ENCODE assay signal across 8 mouse cellular contexts in the genomic region with DNA sequence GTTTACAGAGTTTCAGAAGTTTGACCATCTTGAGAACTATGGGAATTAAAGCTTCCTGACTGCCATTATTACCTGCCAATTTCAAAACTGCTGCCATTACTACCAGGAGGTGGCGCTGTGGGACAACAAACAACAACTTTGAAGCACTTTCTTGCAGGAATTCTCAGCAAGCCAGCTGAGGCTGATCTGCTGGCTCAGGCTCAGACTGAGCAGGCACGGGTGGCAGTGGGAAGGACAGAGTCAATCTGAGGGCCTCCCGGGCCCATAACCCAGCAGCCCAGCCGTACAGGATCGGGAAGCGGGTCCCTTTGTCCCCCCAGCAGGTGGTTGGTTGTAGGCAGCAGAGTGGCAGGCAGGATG. TPM values are rescaled to one million over a fixed set of nuclear protein-coding genes. Genes with fewer than 3 reads are reported as not detected.
DNase-seq lines count a peak whose midpoint lies in the region; ATAC-seq and TF ChIP-seq lines count a peak whose summit lies in the region.

No protein-coding gene starts in this region.

- peak; percentile 46 for DNase-seq in CH12.LX (ENCODE audit: extremely low read depth)
- DNase-seq in c-Kit-negative CD71-positive TER-119-positive erythroid progenitor cells, embryonic 14.5 days (ENCODE audit: low read depth, low spot score): peak; percentile 36
- peak; percentile 92 for DNase-seq in forebrain, embryonic 11.5 days (ENCODE audit: low spot score)
- peak; percentile 92 for DNase-seq in kidney, postnatal 14 days
- peak; percentile 42 for DNase-seq in liver, embryonic 13.5 days
- DNase-seq in thymus, adult 18-20 months: peak; percentile 22 to 27

- ATAC-seq in forebrain, embryonic 11.5 days (replicated peaks; ENCODE audit: low FRiP score): no peak
- no peak for ATAC-seq in heart, embryonic 14.5 days (ENCODE audit: insufficient number of reproducible peaks, insufficient read depth, low FRiP score, low read depth)
- ATAC-seq in liver, embryonic 13.5 days (ENCODE audit: low read depth): no peak
- ATAC-seq in neural tube, embryonic 15.5 days (ENCODE audit: low FRiP score): peak; percentile 76; the same call in 1 of the 2 replicates

- in situ Hi-C loops in CH12.LX (cut with MboI; ENCODE audit: low pct_ligation_motif_present, low pct_unique_long_range_greater_than_20kb, low sequenced_read_pairs): no loop called here

- H3K79me2 ChIP-seq in CH12.LX (replicated peaks; ENCODE audit: control insufficient read depth, extremely low read depth, insufficient read depth, poor library complexity, severe bottlenecking): no peaks in the 10 kb centered on the region

- H3K4me3 ChIP-seq in CH12.LX (replicated peaks in 1 of 3; ENCODE audit: low read depth in 2 of 3, low read length in 2 of 3, poor library complexity in 1 of 3): no peak overlapping the region
- H3K4me3 ChIP-seq in forebrain, embryonic 11.5 days (ENCODE audit: low read depth, low read length): no peak overlapping the region
- peak overlapping the region; percentile 16 to 38 for H3K4me3 ChIP-seq in heart, embryonic 14.5 days (ENCODE audit: control insufficient read depth in 1 of 2, insufficient read depth in 1 of 2, low read depth in 1 of 2, low read length in 2 of 2)
- no peak overlapping the region for H3K4me3 ChIP-seq in liver, embryonic 13.5 days (replicated peaks)
- peak overlapping the region; percentile 28; the same call in 1 of the 2 replicates for H3K4me3 ChIP-seq in neural tube, embryonic 15.5 days (replicated peaks)

- no peak for TF ChIP-seq EP300 in CH12.LX (IDR thresholded peaks at IDR 0.05; ENCODE audit: low read length)

- peak; percentile 76 for TF ChIP-seq RAD21 in CH12.LX (IDR thresholded peaks at IDR 0.05; ENCODE audit: low read depth, low read length)

- WGBS in forebrain, embryonic 11.5 days: 2% methylated on average over 6 of the region's 6 CpGs
- WGBS in heart, embryonic 14.5 days: 7% methylated on average over 6 of the region's 6 CpGs
- WGBS in liver, embryonic 13.5 days (ENCODE audit: insufficient replicate concordance): 10% methylated on average over 6 of the region's 6 CpGs
- 8% methylated on average over 6 of the region's 6 CpGs for WGBS in neural tube, embryonic 15.5 days

- H3K27me3 ChIP-seq in CH12.LX (replicated peaks): peaks cover 81% of the 10 kb centered on the region
- H3K27me3 ChIP-seq in forebrain, embryonic 11.5 days (ENCODE audit: control insufficient read depth, insufficient read depth, low read length): peaks cover 3% of the 10 kb centered on the region; the same call in 1 of the 2 replicates
- H3K27me3 ChIP-seq in heart, embryonic 14.5 days (ENCODE audit: control insufficient read depth, insufficient read depth, low read length): no peaks in the 10 kb centered on the region; the same call in 1 of the 2 replicates
- H3K27me3 ChIP-seq in liver, embryonic 13.5 days: peaks cover 18% of the 10 kb centered on the region
- peaks cover 12% of the 10 kb centered on the region for H3K27me3 ChIP-seq in neural tube, embryonic 15.5 days (replicated peaks)

- dilution Hi-C loops in CH12.LX (cut with MboI; ENCODE audit: extremely low pct_ligation_motif_present, extremely low pct_unique_long_range_greater_than_20kb, low sequenced_read_pairs): no loop called here

- H3K9me3 ChIP-seq in CH12.LX (replicated peaks; ENCODE audit: low read length): peaks cover 7% of the 10 kb centered on the region
- H3K9me3 ChIP-seq in forebrain, embryonic 11.5 days (ENCODE audit: control insufficient read depth, low read length): no peaks in the 10 kb centered on the region
- H3K9me3 ChIP-seq in heart, embryonic 14.5 days (ENCODE audit: control insufficient read depth, low read length): 0 out of 2 replicates have a peak, but pooled peaks cover 2% of the 10 kb centered on the region
- H3K9me3 ChIP-seq in liver, embryonic 13.5 days (replicated peaks): no peaks in the 10 kb centered on the region
- H3K9me3 ChIP-seq in neural tube, embryonic 15.5 days (replicated peaks): no peaks in the 10 kb centered on the region

- no peaks in the 10 kb centered on the region for H3K36me3 ChIP-seq in CH12.LX (replicated peaks in 1 of 2; ENCODE audit: control insufficient read depth in 1 of 2, insufficient read depth in 1 of 2, low read length in 1 of 2)
- H3K36me3 ChIP-seq in forebrain, embryonic 11.5 days (ENCODE audit: control insufficient read depth, insufficient read depth, low read length): no peaks in the 10 kb centered on the region
- H3K36me3 ChIP-seq in heart, embryonic 14.5 days (ENCODE audit: control insufficient read depth, insufficient read depth, low read length): no peaks in the 10 kb centered on the region
- no peaks in the 10 kb centered on the region for H3K36me3 ChIP-seq in liver, embryonic 13.5 days
- H3K36me3 ChIP-seq in neural tube, embryonic 15.5 days: no peaks in the 10 kb centered on the region

- H3K9ac ChIP-seq in CH12.LX (ENCODE audit: insufficient read depth, low read depth): no peak overlapping the region
- H3K9ac ChIP-seq in forebrain, embryonic 11.5 days (ENCODE audit: low read length): no peak overlapping the region
- H3K9ac ChIP-seq in heart, embryonic 14.5 days (ENCODE audit: low read length): peak overlapping the region; percentile 65
- no peak overlapping the region for H3K9ac ChIP-seq in liver, embryonic 13.5 days
- no peak overlapping the region for H3K9ac ChIP-seq in neural tube, embryonic 15.5 days (replicated peaks)

- peak overlapping the region; percentile 17; the same call in 1 of the 2 replicates for H3K4me2 ChIP-seq in CH12.LX (ENCODE audit: insufficient read depth, low read depth, poor library complexity, severe bottlenecking)
- H3K4me2 ChIP-seq in forebrain, embryonic 11.5 days (ENCODE audit: low read depth, low read length, severe bottlenecking): peak overlapping the region; percentile 54
- H3K4me2 ChIP-seq in heart, embryonic 14.5 days (ENCODE audit: low read length): peak overlapping the region; percentile 79
- no peak overlapping the region for H3K4me2 ChIP-seq in liver, embryonic 13.5 days
- peak overlapping the region; percentile 58 for H3K4me2 ChIP-seq in neural tube, embryonic 15.5 days

- 0 out of 4 replicates have a peak, but pooled peaks cover 0 to 3% of the 10 kb centered on the region in 2 experiments for H3K4me1 ChIP-seq in CH12.LX (ENCODE audit: control insufficient read depth in 1 of 2, insufficient read depth in 2 of 2)
- peaks cover 5% of the 10 kb centered on the region; the same call in 1 of the 2 replicates for H3K4me1 ChIP-seq in forebrain, embryonic 11.5 days (replicated peaks; ENCODE audit: control insufficient read depth, insufficient read depth, low read length)
- peaks cover 15 to 24% of the 10 kb centered on the region in 2 experiments for H3K4me1 ChIP-seq in heart, embryonic 14.5 days (ENCODE audit: control insufficient read depth in 2 of 2, insufficient read depth in 2 of 2, low read length in 2 of 2)
- H3K4me1 ChIP-seq in liver, embryonic 13.5 days (replicated peaks): peaks cover 4% of the 10 kb centered on the region
- H3K4me1 ChIP-seq in neural tube, embryonic 15.5 days: peaks cover 10% of the 10 kb centered on the region

- H3K27ac ChIP-seq in CH12.LX (ENCODE audit: insufficient read depth, low read depth): no peak overlapping the region
- H3K27ac ChIP-seq in forebrain, embryonic 11.5 days (ENCODE audit: low read depth, low read length): no peak overlapping the region
- no peak overlapping the region for H3K27ac ChIP-seq in heart, embryonic 14.5 days (replicated peaks in 1 of 2; ENCODE audit: control insufficient read depth in 1 of 2, insufficient read depth in 1 of 2, low read depth in 2 of 2, low read length in 2 of 2)
- H3K27ac ChIP-seq in liver, embryonic 13.5 days: no peak overlapping the region
- no peak overlapping the region for H3K27ac ChIP-seq in neural tube, embryonic 15.5 days (replicated peaks)

- TF ChIP-seq CTCF in CH12.LX (conservative IDR thresholded peaks at IDR 0.05 in 1 of 2, IDR thresholded peaks at IDR 0.05 in 1 of 2; ENCODE audit: low read depth in 2 of 2, low read length in 2 of 2): peak; percentile 49 to 80

- no peak for TF ChIP-seq POLR2A in CH12.LX (IDR thresholded peaks at IDR 0.05; ENCODE audit: low read depth, low read length)

TF ChIP-seq in CH12.LX, 34 proteins besides CTCF, POLR2A, EP300 and RAD21:
- TF ChIP-seq MXI1 (IDR thresholded peaks at IDR 0.05; ENCODE audit: low read depth, low read length) (no peak), MAX (IDR thresholded peaks at IDR 0.05; ENCODE audit: low read length) (no peak), ZMIZ1 (IDR thresholded peaks at IDR 0.05; ENCODE audit: low read depth, low read length) (no peak), SMC3 (IDR thresholded peaks at IDR 0.05; ENCODE audit: low read depth, low read length) (peak; percentile 73)

RNA-seq across cellular contexts. Expression of a gene that starts 13.7 kb away (rescaled TPM):
- total RNA-seq in CH12.LX (2012; rRNA removed) (not detected in 2 replicates), CH12.LX (2014; rRNA removed) (not detected in 2 replicates)
- not detected in 2 replicates for polyA plus RNA-seq in CH12.LX (2012; ENCODE audit: insufficient read length, low read depth)
- polyA plus RNA-seq in forebrain, embryonic 11.5 days (2014; fragmentation: Nextera tagmentation; extraction: Ambion mirVana): 0.13 and 0.23 TPM in 2 replicates
- 0.24 and 0.36 TPM in 2 replicates for polyA plus RNA-seq in heart, embryonic 14.5 days (2014; fragmentation: Nextera tagmentation; extraction: Ambion mirVana)
- 0.07 TPM in 1 of 2 replicates, not detected in the other for polyA plus RNA-seq in liver, embryonic 13.5 days (2015; fragmentation: Nextera tagmentation; extraction: Ambion mirVana)
- polyA plus RNA-seq in neural tube, embryonic 15.5 days (2015; fragmentation: Nextera tagmentation; extraction: Ambion mirVana): 0.09 and 0.31 TPM in 2 replicates

RNA-seq across cellular contexts. Expression of a gene that starts 24.4 kb away (rescaled TPM):
- total RNA-seq in CH12.LX (2012; rRNA removed): not detected in 2 replicates
- not detected in 2 replicates for total RNA-seq in CH12.LX (2014; rRNA removed)
- not detected in 2 replicates for polyA plus RNA-seq in CH12.LX (2012; ENCODE audit: insufficient read length, low read depth)
- polyA plus RNA-seq in forebrain, embryonic 11.5 days (2014; fragmentation: Nextera tagmentation; extraction: Ambion mirVana): not detected in 2 replicates
- not detected in 2 replicates for polyA plus RNA-seq in heart, embryonic 14.5 days (2014; fragmentation: Nextera tagmentation; extraction: Ambion mirVana)
- polyA plus RNA-seq in liver, embryonic 13.5 days (2015; fragmentation: Nextera tagmentation; extraction: Ambion mirVana): 0.50 TPM in 1 of 2 replicates, not detected in the other
- polyA plus RNA-seq in neural tube, embryonic 15.5 days (2015; fragmentation: Nextera tagmentation; extraction: Ambion mirVana): not detected in 2 replicates

RNA-seq across cellular contexts. Expression of a gene that starts 40.9 kb away (rescaled TPM):
- total RNA-seq in CH12.LX (2012; rRNA removed): 0.55 and 0.64 TPM in 2 replicates
- 0.15 and 0.26 TPM in 2 replicates for total RNA-seq in CH12.LX (2014; rRNA removed)
- polyA plus RNA-seq in CH12.LX (2012; ENCODE audit: insufficient read length, low read depth): 0.59 and 1.1 TPM in 2 replicates
- not detected in 2 replicates for polyA plus RNA-seq in forebrain, embryonic 11.5 days (2014; fragmentation: Nextera tagmentation; extraction: Ambion mirVana)
- polyA plus RNA-seq in heart, embryonic 14.5 days (2014; fragmentation: Nextera tagmentation; extraction: Ambion mirVana): 2.5 and 2.7 TPM in 2 replicates
- polyA plus RNA-seq in liver, embryonic 13.5 days (2015; fragmentation: Nextera tagmentation; extraction: Ambion mirVana): 3.8 TPM in 2 replicates
- polyA plus RNA-seq in neural tube, embryonic 15.5 days (2015; fragmentation: Nextera tagmentation; extraction: Ambion mirVana): 1.9 TPM in 1 of 2 replicates, not detected in the other

Comparison
In these comparisons a context has a peak if more than half of its experiments do, and no peak if none do; other contexts are left out.
1. DNase-seq: peak in every context shown above with its lines; median percentile 92 in forebrain, embryonic 11.5 days; 92 in kidney, postnatal 14 days; 46 in CH12.LX; 42 in liver, embryonic 13.5 days; 36 in c-Kit-negative CD71-positive TER-119-positive erythroid progenitor cells, embryonic 14.5 days; 24 in thymus, adult 18-20 months.
2. H3K4me3 ChIP-seq: peak in heart, embryonic 14.5 days (2 of 2) and neural tube, embryonic 15.5 days (single experiment); none in CH12.LX (0 of 3), forebrain, embryonic 11.5 days (single experiment) and liver, embryonic 13.5 days (single experiment).